Mouse (Mus musculus) neural tube, embryonic 11.5 days (tissue): ENCODE measurements around the gene Arhgap18. TPM values are rescaled to one million over a fixed set of nuclear protein-coding genes. Genes with fewer than 3 reads are reported as not detected.

Experiments used
- ATAC-seq: fragments of 200-750 bp; cut with Nextera tagmentation; 2 replicates; pipeline ENCODE4 v1.8.0; 2017; ENCODE audit warnings: moderate number of reproducible peaks, mild to moderate bottlenecking, moderate TSS enrichment, moderate library complexity; ENCODE audit not compliant: insufficient read depth, low FRiP score, low TSS enrichment
- DNase-seq: peaks from one replicate; pipeline ENCODE4 v3.0.0-alpha.2; 2015; ENCODE audit warnings: low spot score
- H3K27ac ChIP-seq: fragments of 300-500 bp; sonication (generic); 2 replicates; pipeline ENCODE4 v1.5.1; 2014; ENCODE audit warnings: low read depth, mild to moderate bottlenecking, low read length
- H3K27me3 ChIP-seq: fragments of 300-500 bp; sonication (generic); 2 replicates; pipeline ENCODE4 v1.6.1; 2014; ENCODE audit warnings: mild to moderate bottlenecking, low read length, mixed read lengths; ENCODE audit not compliant: control insufficient read depth, insufficient read depth
- H3K36me3 ChIP-seq: fragments of 300-500 bp; sonication (generic); 2 replicates; pipeline ENCODE4 v1.6.1; 2014; ENCODE audit warnings: mild to moderate bottlenecking, low read length, moderate library complexity, mixed read lengths; ENCODE audit not compliant: control insufficient read depth, insufficient read depth
- H3K4me1 ChIP-seq: fragments of 300-500 bp; sonication (generic); 2 replicates; pipeline ENCODE4 v1.6.1; 2014; ENCODE audit warnings: low read length, mixed read lengths; ENCODE audit not compliant: control insufficient read depth, insufficient read depth
- H3K4me2 ChIP-seq: fragments of 300-500 bp; sonication (generic); 2 replicates; pipeline ENCODE4 v1.6.1; 2014; ENCODE audit warnings: low read depth, mild to moderate bottlenecking, moderate library complexity
- H3K4me3 ChIP-seq: fragments of 300-500 bp; sonication (generic); 2 replicates; pipeline ENCODE4 v1.5.1; 2014; ENCODE audit warnings: low read depth, low read length
- H3K9ac ChIP-seq: fragments of 300-500 bp; sonication (generic); 2 replicates; pipeline ENCODE4 v1.6.1; 2014; ENCODE audit warnings: mild to moderate bottlenecking, low read length
- H3K9me3 ChIP-seq: fragments of 300-500 bp; sonication (generic); 2 replicates; pipeline ENCODE4 v1.6.1; 2016; ENCODE audit warnings: low read length; ENCODE audit not compliant: control insufficient read depth
- WGBS: fragments of 180-500 bp; shearing (Covaris S2); extraction: QIAGEN DNeasy Blood & Tissue Kit; methylation state at CpG from one replicate; pipeline ENCODE4 v1.1.7; 2014; 5-methylcytosine and 5-hydroxymethylcytosine counted together
- polyA plus RNA-seq: library from polyadenylated mRNA; unstranded; fragments of >200 nt; fragmentation: Nextera tagmentation; extraction: Ambion mirVana; gene quantifications from 2 replicates; pipeline ENCODE4 v1.2.1, GENCODE M21; 2014

Gene Arhgap18
- polyA plus RNA-seq, 1 experiment from 2014 or later: 11.0 TPM

GRCm38 (mm10) chr10:26857583-26857982, 104.4 kb downstream of the Arhgap18 start:
- DNase-seq: no peak
- no peaks in the 10 kb centered on the region for H3K27me3 ChIP-seq
- ATAC-seq: no peak
- no peak overlapping the region for H3K4me2 ChIP-seq
- no peak overlapping the region for H3K27ac ChIP-seq
- WGBS: 80% methylated on average over 4 of the region's 4 CpGs
- H3K9ac ChIP-seq: no peak overlapping the region
- no peaks in the 10 kb centered on the region for H3K9me3 ChIP-seq
- H3K36me3 ChIP-seq: no peaks in the 10 kb centered on the region
- H3K4me1 ChIP-seq: no peaks in the 10 kb centered on the region
- H3K4me3 ChIP-seq: no peak overlapping the region

DNA sequence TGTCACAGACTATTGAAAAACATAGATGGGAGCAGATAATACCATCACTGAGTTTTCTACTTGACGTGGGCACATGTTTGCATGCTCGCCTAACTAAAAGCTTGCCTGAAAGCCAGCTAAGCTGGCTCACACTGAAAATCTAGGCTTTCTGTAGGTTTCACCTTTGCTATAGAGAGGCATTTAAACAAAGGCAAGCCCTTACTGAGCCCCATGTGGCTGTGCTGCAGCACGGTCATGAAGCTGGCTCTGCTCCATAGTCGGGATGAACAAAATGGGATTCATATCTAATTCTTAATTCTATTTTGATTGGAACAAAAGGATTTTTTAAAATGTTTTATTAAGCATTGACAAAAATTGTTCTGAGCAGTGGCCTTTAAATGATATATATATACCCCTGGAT, 105.3 kb downstream of the Arhgap18 start:
- no peaks in the 10 kb centered on the region for H3K27me3 ChIP-seq
- H3K9ac ChIP-seq: no peak overlapping the region
- H3K4me2 ChIP-seq: no peak overlapping the region
- no peak overlapping the region for H3K4me3 ChIP-seq
- no peaks in the 10 kb centered on the region for H3K36me3 ChIP-seq
- 91% methylated on average over 4 of the region's 4 CpGs for WGBS
- ATAC-seq: no peak
- no peaks in the 10 kb centered on the region for H3K9me3 ChIP-seq
- no peaks in the 10 kb centered on the region for H3K4me1 ChIP-seq
- no peak overlapping the region for H3K27ac ChIP-seq
- DNase-seq: no peak

DNA sequence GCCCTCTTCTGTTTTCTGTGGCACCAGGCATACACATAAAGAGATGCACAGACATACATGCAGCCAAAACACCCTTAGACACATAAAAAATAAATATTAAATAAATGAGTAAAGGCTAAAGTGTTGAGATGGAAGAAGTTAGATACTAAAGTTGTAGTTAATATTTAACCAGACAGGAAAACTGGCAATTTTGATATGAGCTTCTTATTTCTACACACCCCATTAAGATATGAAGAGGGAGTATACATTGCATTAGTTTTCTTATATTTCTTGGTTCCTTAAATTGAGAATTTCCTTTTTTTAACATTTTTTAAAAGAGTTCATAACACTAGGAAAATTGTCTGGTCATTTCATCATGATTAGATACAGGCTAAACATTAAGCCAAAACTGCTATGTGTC, 108.0 kb downstream of the Arhgap18 start:
- no peaks in the 10 kb centered on the region for H3K4me1 ChIP-seq
- H3K9ac ChIP-seq: no peak overlapping the region
- ATAC-seq (no peak), DNase-seq (no peak)
- no peak overlapping the region for H3K4me2 ChIP-seq
- H3K27me3 ChIP-seq: no peaks in the 10 kb centered on the region
- no peaks in the 10 kb centered on the region for H3K36me3 ChIP-seq
- no peak overlapping the region for H3K27ac ChIP-seq
- no peak overlapping the region for H3K4me3 ChIP-seq
- H3K9me3 ChIP-seq: no peaks in the 10 kb centered on the region

- Histone ChIP-seq H3K4me2 (no peak overlapping the region), H3K4me1 (no peaks in the 10 kb centered on the region), H3K9me3 (no peaks in the 10 kb centered on the region), H3K9ac (no peak overlapping the region), H3K36me3 (no peaks in the 10 kb centered on the region), H3K27me3 (no peaks in the 10 kb centered on the region), H3K4me3 (no peak overlapping the region), H3K27ac (no peak overlapping the region)
- ATAC-seq: no peak
- 89% methylated on average over 4 of the region's 4 CpGs for WGBS
- no peak for DNase-seq
These were observed 109.0 kb downstream of the Arhgap18 start for GRCm38 (mm10) chr10:26862207-26862606.

DNA sequence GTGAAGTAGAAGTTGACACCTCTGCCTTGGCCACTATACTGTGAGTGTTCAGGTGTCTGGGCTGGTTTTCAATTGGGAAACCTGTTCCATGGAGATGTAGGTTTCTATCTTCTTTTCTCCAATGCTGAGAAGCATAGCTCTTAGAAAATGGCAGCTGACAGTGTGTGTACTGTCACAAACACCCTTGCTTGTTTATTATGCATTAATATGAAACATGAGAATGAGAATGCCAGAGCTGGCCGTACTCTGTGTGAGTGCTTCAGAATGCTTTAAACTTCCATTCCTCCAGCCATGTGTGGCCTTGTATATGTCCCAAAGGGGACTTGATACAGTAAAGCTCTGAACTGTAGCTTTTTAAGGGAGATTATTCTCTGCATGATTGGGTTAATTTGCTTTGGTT, 110.8 kb downstream of the Arhgap18 start:
- H3K9me3 ChIP-seq: no peaks in the 10 kb centered on the region
- no peaks in the 10 kb centered on the region for H3K4me1 ChIP-seq
- no peak overlapping the region for H3K4me3 ChIP-seq
- no peak overlapping the region for H3K9ac ChIP-seq
- H3K36me3 ChIP-seq: no peaks in the 10 kb centered on the region
- no peak for DNase-seq
- no peaks in the 10 kb centered on the region for H3K27me3 ChIP-seq
- no peak overlapping the region for H3K27ac ChIP-seq
- H3K4me2 ChIP-seq: no peak overlapping the region
- no peak for ATAC-seq
- WGBS: 86% methylated on average over 1 of the region's 1 CpGs

DNA sequence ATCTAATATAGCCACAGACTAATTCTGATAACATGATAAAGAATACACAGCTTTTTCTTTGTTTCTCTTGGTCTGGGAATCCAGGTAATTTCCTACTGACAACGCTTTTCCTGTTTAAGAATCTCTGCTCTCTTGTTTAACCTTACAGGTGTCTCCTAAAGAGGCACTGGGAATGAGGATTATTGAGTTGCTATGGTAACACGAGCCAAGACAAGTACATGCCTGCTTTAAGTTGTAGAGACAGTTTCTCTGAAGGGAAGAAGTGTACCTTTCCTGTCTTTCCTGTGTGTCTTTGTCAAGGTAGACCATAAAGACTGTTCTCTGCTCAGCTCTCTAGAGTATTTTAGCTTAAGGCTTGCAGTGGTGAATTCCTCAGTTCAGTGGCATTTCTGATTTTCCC, 117.6 kb downstream of the Arhgap18 start:
- Histone ChIP-seq H3K4me2 (no peak overlapping the region), H3K27ac (no peak overlapping the region), H3K9me3 (no peaks in the 10 kb centered on the region), H3K9ac (no peak overlapping the region), H3K4me3 (no peak overlapping the region), H3K27me3 (no peaks in the 10 kb centered on the region), H3K4me1 (no peaks in the 10 kb centered on the region), H3K36me3 (no peaks in the 10 kb centered on the region)
- ATAC-seq (no peak), DNase-seq (no peak)
- WGBS: 74% methylated on average over 2 of the region's 2 CpGs

DNA sequence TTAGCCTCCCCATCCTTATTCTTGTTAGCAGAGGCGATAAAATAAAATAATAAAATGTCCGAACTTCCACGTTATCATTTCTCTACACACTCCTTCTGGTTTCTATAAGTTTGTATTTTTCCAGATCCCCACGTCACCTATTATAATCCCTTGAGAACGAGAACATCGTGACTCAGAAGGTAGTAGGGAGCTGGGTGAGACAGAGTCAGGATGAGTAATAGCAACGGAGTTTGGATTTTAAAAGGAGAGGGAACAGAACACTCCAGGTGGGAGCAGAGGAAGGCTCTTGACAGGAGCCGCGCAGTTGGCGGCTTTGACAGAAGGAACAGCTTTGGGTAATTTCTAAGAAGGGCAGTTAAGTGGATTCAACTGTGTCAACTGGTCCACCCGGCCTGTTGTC, 124.1 kb downstream of the Arhgap18 start:
- H3K4me3 ChIP-seq: no peak overlapping the region
- H3K27me3 ChIP-seq: no peaks in the 10 kb centered on the region
- no peaks in the 10 kb centered on the region for H3K4me1 ChIP-seq
- no peaks in the 10 kb centered on the region for H3K36me3 ChIP-seq
- DNase-seq (no peak), ATAC-seq (no peak)
- no peak overlapping the region for H3K9ac ChIP-seq
- no peak overlapping the region for H3K27ac ChIP-seq
- WGBS: 80% methylated on average over 11 of the region's 11 CpGs
- H3K4me2 ChIP-seq: no peak overlapping the region
- no peaks in the 10 kb centered on the region for H3K9me3 ChIP-seq

- Histone ChIP-seq H3K4me3 (no peak overlapping the region), H3K27ac (no peak overlapping the region), H3K9me3 (no peaks in the 10 kb centered on the region), H3K9ac (no peak overlapping the region), H3K36me3 (no peaks in the 10 kb centered on the region), H3K27me3 (no peaks in the 10 kb centered on the region), H3K4me1 (no peaks in the 10 kb centered on the region), H3K4me2 (no peak overlapping the region)
- WGBS: 85% methylated on average over 9 of the region's 9 CpGs
- DNase-seq (no peak), ATAC-seq (no peak)
These were observed 125.8 kb downstream of the Arhgap18 start for GRCm38 (mm10) chr10:26878924-26879600.

DNA sequence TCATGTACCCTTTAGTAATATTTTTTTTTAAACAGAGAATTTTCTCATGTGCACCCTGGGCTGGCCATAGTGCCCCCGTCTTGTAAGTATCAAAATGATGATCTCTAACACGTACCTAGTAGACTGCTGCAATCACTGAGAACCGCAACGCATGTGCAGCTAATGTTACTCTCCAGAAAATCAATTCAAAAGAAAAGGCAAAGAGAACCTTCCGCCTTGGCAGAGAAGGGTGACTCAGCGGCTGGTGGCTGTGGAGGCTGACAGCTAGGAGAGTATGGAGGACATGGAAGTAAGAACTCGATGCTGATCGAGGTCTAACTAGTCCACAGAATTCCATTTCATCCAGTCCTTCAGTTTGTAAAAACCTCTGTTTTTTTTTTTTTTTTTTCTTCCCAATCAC, 131.7 kb downstream of the Arhgap18 start:
- H3K4me1 ChIP-seq: no peaks in the 10 kb centered on the region
- no peaks in the 10 kb centered on the region for H3K27me3 ChIP-seq
- H3K36me3 ChIP-seq: no peaks in the 10 kb centered on the region
- no peak overlapping the region for H3K9ac ChIP-seq
- H3K27ac ChIP-seq: no peak overlapping the region
- DNase-seq (no peak), ATAC-seq (no peak)
- no peak overlapping the region for H3K4me2 ChIP-seq
- H3K9me3 ChIP-seq: no peaks in the 10 kb centered on the region
- 92% methylated on average over 8 of the region's 8 CpGs for WGBS
- no peak overlapping the region for H3K4me3 ChIP-seq
